16 mouse cellular contexts compared by ENCODE assay signal in genomic region chr17:51546999-51547398, GRCm38 (mm10).
DNase-seq lines count a peak whose midpoint lies in the region; ATAC-seq and TF ChIP-seq lines count a peak whose summit lies in the region.
"Had no signal": no experiment of that assay in that cellular context is flagged by ENCODE, and none has a peak within 500 bp of the region (broad histone marks: within the 10 kb centered on the region; RNA-seq: fewer than 3 reads in every experiment).

No protein-coding gene starts in this region.

- no peak overlapping the region for H3K27ac ChIP-seq in hindbrain, postnatal 0 days
- no peak overlapping the region for H3K27ac ChIP-seq in hindbrain, embryonic 16.5 days (ENCODE audit: low read depth, low read length)
- H3K27ac ChIP-seq in limb, embryonic 14.5 days (replicated peaks; ENCODE audit: low read depth, low read length), result no peak overlapping the region
- H3K27ac ChIP-seq in forebrain, embryonic 11.5 days (ENCODE audit: low read depth, low read length), result no peak overlapping the region
- H3K27ac ChIP-seq: hindbrain, embryonic 14.5 days; kidney, embryonic 15.5 days; liver, embryonic 15.5 days; macrophage had no signal

- 59% methylated on average over 3 of the region's 3 CpGs for WGBS in hindbrain, postnatal 0 days
- 63% methylated on average over 3 of the region's 3 CpGs for WGBS in hindbrain, embryonic 16.5 days
- WGBS in limb, embryonic 14.5 days, result 6% methylated on average over 3 of the region's 3 CpGs
- WGBS in forebrain, embryonic 11.5 days, result 54% methylated on average over 3 of the region's 3 CpGs

- no peak overlapping the region for H3K9ac ChIP-seq in hindbrain, postnatal 0 days (replicated peaks; ENCODE audit: low read length)
- H3K9ac ChIP-seq in hindbrain, embryonic 16.5 days (ENCODE audit: low read depth, low read length), result no peak overlapping the region
- H3K9ac ChIP-seq in limb, embryonic 14.5 days (ENCODE audit: low read depth, low read length, severe bottlenecking), result no peak overlapping the region
- no peak overlapping the region for H3K9ac ChIP-seq in forebrain, embryonic 11.5 days (ENCODE audit: low read length)
- H3K9ac ChIP-seq: hindbrain, embryonic 14.5 days; kidney, embryonic 15.5 days; liver, embryonic 15.5 days had no signal

- no peak for TF ChIP-seq CTCF in hindbrain, postnatal 0 days (IDR thresholded peaks at IDR 0.05; ENCODE audit: low read depth)

- H3K4me1 ChIP-seq in hindbrain, postnatal 0 days (ENCODE audit: insufficient read depth, low read length), result no peaks in the 10 kb centered on the region
- H3K4me1 ChIP-seq in hindbrain, embryonic 16.5 days (ENCODE audit: control insufficient read depth, insufficient read depth, low read depth, low read length), result no peaks in the 10 kb centered on the region
- H3K4me1 ChIP-seq in limb, embryonic 14.5 days (ENCODE audit: control insufficient read depth, insufficient read depth, low read length), result peaks cover 7% of the 10 kb centered on the region
- no peaks in the 10 kb centered on the region for H3K4me1 ChIP-seq in forebrain, embryonic 11.5 days (replicated peaks; ENCODE audit: control insufficient read depth, insufficient read depth, low read length)
- H3K4me1 ChIP-seq: kidney, embryonic 15.5 days; liver, embryonic 15.5 days had no signal

- no peaks in the 10 kb centered on the region for H3K9me3 ChIP-seq in hindbrain, postnatal 0 days (ENCODE audit: low read length)
- no peaks in the 10 kb centered on the region for H3K9me3 ChIP-seq in hindbrain, embryonic 16.5 days (ENCODE audit: control insufficient read depth, low read length)
- no peaks in the 10 kb centered on the region for H3K9me3 ChIP-seq in limb, embryonic 14.5 days (ENCODE audit: control insufficient read depth, low read length)
- no peaks in the 10 kb centered on the region for H3K9me3 ChIP-seq in forebrain, embryonic 11.5 days (ENCODE audit: control insufficient read depth, low read length)
- H3K9me3 ChIP-seq: kidney, embryonic 15.5 days; liver, embryonic 15.5 days had no signal

- TF ChIP-seq POLR2A in limb, embryonic 14.5 days (IDR thresholded peaks at IDR 0.05; ENCODE audit: borderline replicate concordance, extremely low read depth, insufficient read depth, insufficient read length), result no peak

- DNase-seq in hindbrain, postnatal 0 days (ENCODE audit: low spot score), result peak; percentile 11
- peak; percentile 5 to 8 for DNase-seq in cerebellum, postnatal 36 days
- peak; percentile 75 for DNase-seq in gastrocnemius, postnatal 25 days
- DNase-seq in limb, embryonic 14.5 days (ENCODE audit: low spot score), result peak; percentile 21
- no peak for DNase-seq in layer of hippocampus, adult 11-12 months (ENCODE audit: low spot score)
- no peak for DNase-seq in kidney, adult 18-20 months
- DNase-seq in forebrain, embryonic 11.5 days (ENCODE audit: low spot score), result no peak
- DNase-seq: adrenal gland, adult 2 months; right cerebral cortex, postnatal 4 days had no signal

- no peak overlapping the region for H3K4me2 ChIP-seq in hindbrain, postnatal 0 days (ENCODE audit: low read depth, low read length)
- H3K4me2 ChIP-seq in hindbrain, embryonic 16.5 days (ENCODE audit: low read length), result no peak overlapping the region
- no peak overlapping the region for H3K4me2 ChIP-seq in limb, embryonic 14.5 days (replicated peaks; ENCODE audit: low read depth, low read length, severe bottlenecking)
- H3K4me2 ChIP-seq in forebrain, embryonic 11.5 days (ENCODE audit: low read depth, low read length, severe bottlenecking), result no peak overlapping the region
- H3K4me2 ChIP-seq: hindbrain, embryonic 14.5 days; kidney, embryonic 15.5 days; liver, embryonic 15.5 days had no signal

- no peak for ATAC-seq in hindbrain, postnatal 0 days
- no peak for ATAC-seq in hindbrain, embryonic 16.5 days
- ATAC-seq in limb, embryonic 14.5 days (ENCODE audit: low FRiP score, low read depth), result no peak
- no peak for ATAC-seq in forebrain, embryonic 11.5 days (replicated peaks; ENCODE audit: low FRiP score)
- ATAC-seq: CD4-positive, CD25-positive, alpha-beta regulatory T cell, adult 4 months had no signal

- H3K27me3 ChIP-seq in hindbrain, postnatal 0 days (ENCODE audit: insufficient read depth, low read length), result no peaks in the 10 kb centered on the region
- H3K27me3 ChIP-seq in hindbrain, embryonic 16.5 days (replicated peaks; ENCODE audit: control insufficient read depth, insufficient read depth, low read length), result no peaks in the 10 kb centered on the region
- H3K27me3 ChIP-seq in limb, embryonic 14.5 days (ENCODE audit: control insufficient read depth, insufficient read depth, low read length), result no peaks in the 10 kb centered on the region
- H3K27me3 ChIP-seq in forebrain, embryonic 11.5 days (ENCODE audit: control insufficient read depth, insufficient read depth, low read length), result no peaks in the 10 kb centered on the region
- H3K27me3 ChIP-seq: kidney, embryonic 15.5 days; liver, embryonic 15.5 days had no signal

- H3K36me3 ChIP-seq in hindbrain, postnatal 0 days (ENCODE audit: insufficient read depth, low read length), result no peaks in the 10 kb centered on the region
- H3K36me3 ChIP-seq in hindbrain, embryonic 16.5 days (ENCODE audit: control insufficient read depth, insufficient read depth, low read length), result no peaks in the 10 kb centered on the region
- no peaks in the 10 kb centered on the region for H3K36me3 ChIP-seq in limb, embryonic 14.5 days (ENCODE audit: control insufficient read depth, insufficient read depth, low read length)
- H3K36me3 ChIP-seq in forebrain, embryonic 11.5 days (ENCODE audit: control insufficient read depth, insufficient read depth, low read length), result no peaks in the 10 kb centered on the region
- H3K36me3 ChIP-seq: kidney, embryonic 15.5 days; liver, embryonic 15.5 days had no signal

- no peak overlapping the region for H3K4me3 ChIP-seq in hindbrain, postnatal 0 days (ENCODE audit: low read length)
- no peak overlapping the region for H3K4me3 ChIP-seq in hindbrain, embryonic 16.5 days (ENCODE audit: low read length)
- H3K4me3 ChIP-seq in limb, embryonic 14.5 days (replicated peaks; ENCODE audit: low read length), result no peak overlapping the region
- no peak overlapping the region for H3K4me3 ChIP-seq in forebrain, embryonic 11.5 days (ENCODE audit: low read depth, low read length)
- H3K4me3 ChIP-seq: erythroblast, embryonic 14.5 days; kidney, embryonic 15.5 days; liver, embryonic 15.5 days had no signal

Comparison
In these comparisons a context has a peak if more than half of its experiments do, and no peak if none do; other contexts are left out.
1. DNase-seq: peak in hindbrain, postnatal 0 days (single experiment), cerebellum, postnatal 36 days (2 of 2), gastrocnemius, postnatal 25 days (single experiment) and limb, embryonic 14.5 days (single experiment); none in layer of hippocampus, adult 11-12 months (single experiment), kidney, adult 18-20 months (single experiment) and forebrain, embryonic 11.5 days (single experiment).